Mouse (Mus musculus) layer of hippocampus, adult 11-12 months (tissue): ENCODE measurements around the gene Fbxo21.

Experiments used
- DNase-seq: peaks from one replicate; pipeline ENCODE4 v3.0.0; 2022; ENCODE audit warnings: low spot score

Fbxo21 gene

GRCm38 (mm10) chr5:118047091-118047757 is 70.7 kb downstream of the Fbxo21 start:
- DNase-seq, result no peak

- DNase-seq, result no peak
These were observed 71.9 kb downstream of the Fbxo21 start for GRCm38 (mm10) chr5:118048412-118048811.

GRCm38 (mm10) chr5:118048928-118049327 is 72.4 kb downstream of the Fbxo21 start:
- no peak for DNase-seq

- no peak for DNase-seq
These were observed 74.2 kb downstream of the Fbxo21 start for GRCm38 (mm10) chr5:118050743-118051142.

GRCm38 (mm10) chr5:118051981-118052662 is 75.6 kb downstream of the Fbxo21 start:
- no peak for DNase-seq

- no peak for DNase-seq
These were observed 76.7 kb downstream of the Fbxo21 start for GRCm38 (mm10) chr5:118053205-118053604.

- DNase-seq, result peak; percentile 58
These were observed 81.1 kb downstream of the Fbxo21 start for GRCm38 (mm10) chr5:118057508-118058111.

GRCm38 (mm10) chr5:118058858-118059257 is 82.3 kb downstream of the Fbxo21 start:
- DNase-seq, result no peak

- DNase-seq, result no peak
These were observed 83.1 kb downstream of the Fbxo21 start for GRCm38 (mm10) chr5:118059646-118060045.
